Mouse (Mus musculus): ENCODE results near the gene Naglu. TPM values are rescaled to one million over a fixed set of nuclear protein-coding genes. Genes with fewer than 3 reads are reported as not detected.

The Naglu gene
- polyA plus RNA-seq, 1 experiment = 7.3 TPM

DNA sequence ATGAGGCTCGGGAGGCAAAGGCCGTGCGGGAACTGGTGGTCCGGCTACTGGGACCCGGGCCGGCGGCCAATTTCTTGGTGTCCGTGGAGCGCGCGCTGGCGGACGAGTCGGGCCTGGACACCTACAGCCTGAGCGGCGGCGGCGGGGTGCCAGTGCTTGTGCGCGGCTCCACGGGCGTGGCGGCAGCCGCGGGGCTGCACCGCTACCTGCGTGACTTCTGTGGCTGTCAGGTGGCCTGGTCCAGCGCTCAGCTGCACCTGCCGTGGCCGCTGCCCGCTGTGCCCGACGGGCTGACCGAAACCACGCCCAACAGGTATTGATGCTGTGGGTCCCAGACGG lies 346 bp downstream of the Naglu start:
- Histone ChIP-seq H3K27me3 (ENCODE audit: control insufficient read depth, insufficient read depth, insufficient read length) (no peaks in the 10 kb centered on the region), H3K79me3 (ENCODE audit: low read depth) (no peaks in the 10 kb centered on the region), H3K79me2 (ENCODE audit: control insufficient read depth, insufficient read depth) (no peaks in the 10 kb centered on the region), H3K36me3 (ENCODE audit: control insufficient read depth, insufficient read depth) (no peaks in the 10 kb centered on the region), H3K4me3 (ENCODE audit: insufficient read depth, poor library complexity, severe bottlenecking) (peak overlapping the region; percentile 60), H3ac (ENCODE audit: control insufficient read depth, insufficient read length, low read depth) (peak overlapping the region; percentile 72)
- no peak for TF ChIP-seq MAX (IDR thresholded peaks at IDR 0.05)
- TF ChIP-seq USF1 (IDR thresholded peaks at IDR 0.05; ENCODE audit: low read depth) = no peak
- TF ChIP-seq FOSL1 (IDR thresholded peaks at IDR 0.05; ENCODE audit: insufficient read depth, low read length, poor library complexity, severe bottlenecking) = no peak
- TF ChIP-seq MYOD1 (IDR thresholded peaks at IDR 0.05; ENCODE audit: control insufficient read depth, insufficient read length, low read depth) = no peak
- TF ChIP-seq CEBPB (IDR thresholded peaks at IDR 0.05; ENCODE audit: low read depth) = no peak
- no peak for TF ChIP-seq MYOG (IDR thresholded peaks at IDR 0.05; ENCODE audit: control insufficient read depth, extremely low read depth, insufficient read length)
- TF ChIP-seq CTCF (IDR thresholded peaks at IDR 0.05; ENCODE audit: control insufficient read depth, insufficient read depth, insufficient read length) = no peak

DNA sequence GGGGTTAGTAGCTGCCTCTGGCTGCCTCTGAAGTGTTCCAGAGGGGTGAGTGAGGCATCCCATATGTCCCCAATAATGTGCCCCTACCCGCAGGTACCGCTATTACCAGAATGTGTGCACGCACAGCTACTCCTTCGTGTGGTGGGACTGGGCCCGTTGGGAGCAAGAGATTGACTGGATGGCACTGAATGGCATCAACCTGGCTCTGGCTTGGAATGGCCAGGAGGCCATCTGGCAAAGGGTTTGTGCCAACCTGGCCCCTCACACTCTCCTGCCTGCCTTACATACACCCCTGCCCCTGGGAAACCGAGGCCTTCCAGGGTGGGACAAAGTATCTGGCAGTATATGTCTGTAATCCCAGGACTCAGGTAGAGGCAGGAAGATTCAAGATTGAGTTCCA lies 1.2 kb downstream of the Naglu start:
- Histone ChIP-seq H3ac (ENCODE audit: control insufficient read depth, insufficient read length, low read depth) (no peak overlapping the region), H3K27me3 (ENCODE audit: control insufficient read depth, insufficient read depth, insufficient read length) (no peaks in the 10 kb centered on the region), H3K36me3 (ENCODE audit: control insufficient read depth, insufficient read depth) (no peaks in the 10 kb centered on the region), H3K79me2 (ENCODE audit: control insufficient read depth, insufficient read depth) (no peaks in the 10 kb centered on the region), H3K79me3 (ENCODE audit: low read depth) (no peaks in the 10 kb centered on the region), H3K4me3 (ENCODE audit: insufficient read depth, poor library complexity, severe bottlenecking) (no peak overlapping the region)
- TF ChIP-seq FOSL1 (IDR thresholded peaks at IDR 0.05; ENCODE audit: insufficient read depth, low read length, poor library complexity, severe bottlenecking) = no peak
- TF ChIP-seq CEBPB (IDR thresholded peaks at IDR 0.05; ENCODE audit: low read depth) = no peak
- TF ChIP-seq CTCF (IDR thresholded peaks at IDR 0.05; ENCODE audit: control insufficient read depth, insufficient read depth, insufficient read length) = no peak
- no peak for TF ChIP-seq USF1 (IDR thresholded peaks at IDR 0.05; ENCODE audit: low read depth)
- TF ChIP-seq MYOG (IDR thresholded peaks at IDR 0.05; ENCODE audit: control insufficient read depth, extremely low read depth, insufficient read length) = no peak
- no peak for TF ChIP-seq MYOD1 (IDR thresholded peaks at IDR 0.05; ENCODE audit: control insufficient read depth, insufficient read length, low read depth)
- no peak for TF ChIP-seq MAX (IDR thresholded peaks at IDR 0.05)

DNA sequence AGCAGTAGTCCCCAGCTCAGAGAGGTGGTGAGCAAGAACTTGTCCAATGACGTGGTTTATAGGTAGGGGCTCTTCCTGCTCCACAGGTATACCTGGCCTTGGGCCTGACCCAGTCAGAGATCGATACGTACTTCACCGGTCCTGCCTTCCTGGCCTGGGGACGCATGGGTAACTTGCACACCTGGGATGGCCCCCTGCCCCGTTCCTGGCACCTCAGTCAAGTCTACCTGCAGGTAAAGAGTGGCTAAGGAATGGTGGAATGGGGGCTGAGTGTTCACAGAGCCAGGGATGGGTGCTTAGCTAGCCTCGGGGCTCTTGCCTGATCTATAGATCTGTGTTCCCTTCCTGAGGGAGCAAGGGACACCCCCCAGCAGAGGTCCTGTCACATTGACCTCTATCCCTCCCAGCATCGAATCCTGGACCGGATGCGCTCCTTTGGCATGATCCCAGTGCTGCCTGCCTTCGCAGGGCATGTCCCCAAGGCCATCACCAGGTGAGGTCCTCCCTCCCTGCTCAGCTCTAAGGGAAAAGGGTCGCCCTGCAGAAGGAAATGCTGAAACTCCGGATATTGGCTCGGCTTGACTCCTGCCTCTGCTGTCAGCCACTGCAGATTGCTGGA lies 2.1 kb downstream of the Naglu start:
- H3K79me2 ChIP-seq (ENCODE audit: control insufficient read depth, insufficient read depth) = no peaks in the 10 kb centered on the region
- H3K27me3 ChIP-seq (ENCODE audit: control insufficient read depth, insufficient read depth, insufficient read length) = no peaks in the 10 kb centered on the region
- TF ChIP-seq MYOG (IDR thresholded peaks at IDR 0.05; ENCODE audit: control insufficient read depth, extremely low read depth, insufficient read length) (no peak), CEBPB (IDR thresholded peaks at IDR 0.05; ENCODE audit: low read depth) (no peak), FOSL1 (IDR thresholded peaks at IDR 0.05; ENCODE audit: insufficient read depth, low read length, poor library complexity, severe bottlenecking) (no peak), CTCF (IDR thresholded peaks at IDR 0.05; ENCODE audit: control insufficient read depth, insufficient read depth, insufficient read length) (no peak), MAX (IDR thresholded peaks at IDR 0.05) (no peak), USF1 (IDR thresholded peaks at IDR 0.05; ENCODE audit: low read depth) (no peak), MYOD1 (IDR thresholded peaks at IDR 0.05; ENCODE audit: control insufficient read depth, insufficient read length, low read depth) (no peak)
- no peaks in the 10 kb centered on the region for H3K79me3 ChIP-seq (ENCODE audit: low read depth)
- H3ac ChIP-seq (ENCODE audit: control insufficient read depth, insufficient read length, low read depth) = no peak overlapping the region
- H3K4me3 ChIP-seq (ENCODE audit: insufficient read depth, poor library complexity, severe bottlenecking) = no peak overlapping the region
- H3K36me3 ChIP-seq (ENCODE audit: control insufficient read depth, insufficient read depth) = no peaks in the 10 kb centered on the region

DNA sequence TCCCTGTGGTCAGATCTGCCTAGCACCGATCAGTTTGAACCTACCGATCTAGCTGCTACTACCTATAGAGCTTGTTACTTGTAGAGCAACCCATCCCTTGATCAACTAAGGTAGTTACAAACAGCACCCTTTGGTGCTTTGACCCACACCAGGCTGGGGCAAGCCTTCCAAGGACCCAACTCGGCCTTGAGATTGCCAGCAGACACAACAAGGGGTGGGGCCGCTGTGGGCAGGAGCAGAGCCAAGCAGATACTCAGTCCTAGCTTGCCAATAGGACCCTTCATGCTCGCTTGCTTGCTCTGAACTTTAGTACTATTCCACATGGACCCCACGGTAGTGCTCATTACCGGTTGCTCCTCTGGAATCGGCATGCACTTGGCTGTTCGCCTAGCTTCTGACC lies 8.3 kb downstream of the Naglu start, which contains the start of gene Hsd17b1:
TSS of gene Hsd17b1 (plus strand) at position 291 of the 400 bp plus-strand sequence.
- Histone ChIP-seq H3K79me3 (ENCODE audit: low read depth) (no peaks in the 10 kb centered on the region), H3ac (ENCODE audit: control insufficient read depth, insufficient read length, low read depth) (no peak within 1 kb of the TSS), H3K79me2 (ENCODE audit: control insufficient read depth, insufficient read depth) (peaks cover 6% of the 10 kb centered on the region), H3K4me3 (ENCODE audit: insufficient read depth, poor library complexity, severe bottlenecking) (no peak within 1 kb of the TSS), H3K36me3 (ENCODE audit: control insufficient read depth, insufficient read depth) (no peaks in the 10 kb centered on the region), H3K27me3 (ENCODE audit: control insufficient read depth, insufficient read depth, insufficient read length) (no peaks in the 10 kb centered on the region)
- TF ChIP-seq CEBPB (IDR thresholded peaks at IDR 0.05; ENCODE audit: low read depth) (no peak), MYOD1 (IDR thresholded peaks at IDR 0.05; ENCODE audit: control insufficient read depth, insufficient read length, low read depth) (no peak)

DNA sequence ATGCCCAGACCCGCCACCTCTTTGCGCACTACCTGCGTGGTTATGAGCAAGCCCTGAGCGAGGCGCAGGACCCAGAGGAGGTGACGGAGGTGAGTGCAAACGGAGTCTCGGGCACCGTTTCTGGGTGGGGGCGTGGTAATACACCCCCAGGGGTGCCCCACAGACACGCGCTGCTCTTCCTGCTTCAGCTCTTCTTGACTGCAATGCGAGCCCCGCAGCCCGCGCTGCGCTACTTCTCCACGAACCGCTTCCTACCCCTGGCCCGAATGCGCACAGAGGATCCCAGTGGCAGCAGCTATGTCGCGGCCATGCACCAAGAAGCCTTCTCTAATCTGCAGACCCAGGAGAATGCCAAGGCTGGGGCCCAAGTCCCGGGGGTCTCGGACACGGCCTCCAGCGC lies 9.9 kb downstream of the Naglu start:
- Histone ChIP-seq H3K36me3 (ENCODE audit: control insufficient read depth, insufficient read depth) (no peaks in the 10 kb centered on the region), H3K79me2 (ENCODE audit: control insufficient read depth, insufficient read depth) (peaks cover 16% of the 10 kb centered on the region), H3K4me3 (ENCODE audit: insufficient read depth, poor library complexity, severe bottlenecking) (no peak overlapping the region), H3K27me3 (ENCODE audit: control insufficient read depth, insufficient read depth, insufficient read length) (no peaks in the 10 kb centered on the region), H3ac (ENCODE audit: control insufficient read depth, insufficient read length, low read depth) (no peak overlapping the region), H3K79me3 (ENCODE audit: low read depth) (peaks cover 8% of the 10 kb centered on the region)
- no peak for TF ChIP-seq MYOD1 (IDR thresholded peaks at IDR 0.05; ENCODE audit: control insufficient read depth, insufficient read length, low read depth)
- no peak for TF ChIP-seq FOSL1 (IDR thresholded peaks at IDR 0.05; ENCODE audit: insufficient read depth, low read length, poor library complexity, severe bottlenecking)

DNA sequence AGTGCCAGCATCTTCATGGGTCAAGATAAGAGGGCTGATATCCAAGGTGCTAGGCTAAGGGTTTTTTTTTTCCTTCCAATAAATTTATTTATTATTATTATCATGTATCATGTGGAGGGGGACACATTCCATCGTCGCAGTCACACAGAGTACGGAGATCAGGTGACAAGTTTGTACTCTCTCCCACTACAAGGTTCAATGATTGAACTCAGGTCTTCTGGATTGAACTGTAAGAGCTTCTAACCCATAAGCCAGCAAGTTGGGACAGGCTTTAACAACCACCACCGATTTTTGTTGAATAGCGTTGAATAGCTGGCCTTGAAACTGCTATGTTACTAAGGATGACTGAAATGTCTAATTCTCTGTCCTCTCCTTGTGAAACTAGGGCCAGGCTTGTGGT lies 10.6 kb downstream of the Naglu start:
- TF ChIP-seq MYOD1 (IDR thresholded peaks at IDR 0.05; ENCODE audit: control insufficient read depth, insufficient read length, low read depth) (no peak), MYOG (IDR thresholded peaks at IDR 0.05; ENCODE audit: control insufficient read depth, extremely low read depth, insufficient read length) (no peak), FOSL1 (IDR thresholded peaks at IDR 0.05; ENCODE audit: insufficient read depth, low read length, poor library complexity, severe bottlenecking) (no peak), USF1 (IDR thresholded peaks at IDR 0.05; ENCODE audit: low read depth) (no peak), CTCF (IDR thresholded peaks at IDR 0.05; ENCODE audit: control insufficient read depth, insufficient read depth, insufficient read length) (no peak), CEBPB (IDR thresholded peaks at IDR 0.05; ENCODE audit: low read depth) (no peak), MAX (IDR thresholded peaks at IDR 0.05) (no peak)
- Histone ChIP-seq H3K36me3 (ENCODE audit: control insufficient read depth, insufficient read depth) (peaks cover 6% of the 10 kb centered on the region), H3K27me3 (ENCODE audit: control insufficient read depth, insufficient read depth, insufficient read length) (no peaks in the 10 kb centered on the region), H3ac (ENCODE audit: control insufficient read depth, insufficient read length, low read depth) (no peak overlapping the region), H3K79me3 (ENCODE audit: low read depth) (peaks cover 8% of the 10 kb centered on the region), H3K79me2 (ENCODE audit: control insufficient read depth, insufficient read depth) (peaks cover 16% of the 10 kb centered on the region), H3K4me3 (ENCODE audit: insufficient read depth, poor library complexity, severe bottlenecking) (no peak overlapping the region)

Measured in C2C12 (cell line).